Mouse (Mus musculus) frontal cortex, postnatal 25 days (tissue): Measurements from ENCODE around the gene Klhl36.

ENCODE experiments used
- DNase-seq, 2 experiments: peaks; one replicate each; pipeline ENCODE4 v3.0.0; 2022; ENCODE audit warnings: low spot score in 2 of 2

Gene Klhl36

DNA sequence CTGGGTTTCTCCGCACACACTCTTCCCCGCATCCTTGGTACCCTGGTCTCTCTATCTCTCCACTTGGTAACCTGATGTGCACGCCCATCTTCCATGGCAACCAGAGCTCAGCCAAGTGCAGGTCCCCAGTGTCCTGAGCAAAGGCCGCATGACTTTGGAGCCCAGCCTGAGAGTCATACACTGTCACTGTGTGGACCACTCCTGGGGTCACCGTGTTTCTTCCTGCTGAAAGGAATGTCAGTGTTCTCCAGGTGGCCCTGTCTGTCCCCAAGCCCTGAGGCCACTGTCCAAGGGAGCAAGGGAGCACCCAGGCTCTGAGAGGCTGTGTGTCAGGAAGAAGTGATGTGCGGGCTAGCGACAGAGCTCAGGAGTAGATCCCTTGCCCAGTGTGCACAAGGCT, 21.2 kb downstream of the Klhl36 start:
- no peak for DNase-seq

DNA sequence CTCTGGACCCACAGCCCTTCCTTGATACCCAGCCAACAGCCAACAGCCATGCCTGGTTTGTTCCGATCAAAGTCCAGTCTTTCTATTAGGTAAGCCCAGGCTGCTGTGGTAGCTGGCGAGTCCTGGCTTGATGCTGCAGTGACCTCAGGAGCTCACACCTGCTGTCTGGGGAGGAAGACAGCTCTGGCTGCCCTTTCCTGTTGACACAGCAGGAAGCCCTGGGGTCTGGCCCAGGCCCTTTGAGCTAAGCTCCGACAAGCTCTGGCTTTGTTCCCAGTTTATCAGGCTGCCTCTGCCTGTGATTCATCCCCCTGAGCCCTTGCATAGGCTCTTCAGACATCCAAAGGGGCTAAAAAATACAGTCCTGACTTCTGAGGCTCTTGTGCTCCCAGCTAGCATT, 23.5 kb downstream of the Klhl36 start:
- DNase-seq: no peak

DNA sequence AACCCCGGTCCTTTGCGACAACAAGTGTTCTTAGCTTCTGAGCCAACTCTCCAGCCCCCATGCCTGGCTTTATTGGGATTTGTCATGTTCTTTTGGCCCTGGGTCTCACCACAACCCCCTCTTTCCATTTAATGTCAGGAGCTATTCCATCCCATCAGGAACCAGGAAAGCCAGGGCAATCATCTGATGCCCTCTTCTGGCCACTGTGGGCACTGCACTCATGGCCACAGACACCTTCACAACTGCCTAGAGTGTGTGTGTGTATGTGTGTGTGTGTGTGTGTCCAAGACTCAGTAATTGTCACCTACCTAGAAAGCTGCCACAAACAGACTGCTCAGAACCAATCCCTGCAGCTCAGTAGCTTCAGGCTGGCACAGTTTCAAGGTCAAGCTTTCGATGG, 25.1 kb downstream of the Klhl36 start:
- peak in 1 of 2 experiments; percentile 12 for DNase-seq

DNA sequence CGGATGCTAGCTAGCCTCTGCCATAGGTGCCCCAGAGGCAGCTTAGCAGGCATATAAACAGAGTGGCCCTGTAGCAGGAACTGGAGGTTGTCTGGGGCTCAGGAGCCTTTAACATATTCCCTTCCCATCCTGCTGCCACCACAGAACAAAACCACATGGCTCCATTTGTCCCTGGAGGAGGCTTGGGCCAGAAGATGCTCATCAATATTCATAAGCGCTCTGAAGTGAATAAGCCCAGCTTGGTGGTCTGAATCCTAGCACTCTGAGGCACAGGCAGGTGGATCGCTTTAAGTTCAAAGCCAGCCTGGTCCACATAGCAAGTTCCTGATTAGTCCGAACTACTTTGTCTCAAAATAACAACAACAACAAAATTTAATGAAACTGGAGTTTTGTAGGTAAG, 25.9 kb downstream of the Klhl36 start:
- DNase-seq: no peak

DNA sequence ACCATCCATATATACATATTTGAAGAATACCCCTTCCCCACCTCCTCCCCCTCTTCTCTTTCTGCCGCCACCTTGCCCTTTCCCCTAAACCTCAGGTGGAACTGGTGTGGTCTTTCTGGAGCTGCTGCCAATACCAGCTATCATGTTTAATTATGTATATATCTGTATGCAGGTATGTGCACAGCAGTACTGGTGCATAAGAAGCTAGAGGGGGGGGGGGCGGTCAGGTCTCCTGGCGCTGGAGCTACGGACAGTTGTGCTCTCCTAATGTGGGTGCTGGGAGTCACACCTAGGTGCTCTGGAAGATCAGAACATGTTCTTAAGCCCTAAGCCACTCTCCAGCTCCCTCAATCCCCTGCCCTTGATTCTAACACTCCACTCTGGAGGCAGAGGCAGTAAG, 35.0 kb downstream of the Klhl36 start:
- DNase-seq: no peak

DNA sequence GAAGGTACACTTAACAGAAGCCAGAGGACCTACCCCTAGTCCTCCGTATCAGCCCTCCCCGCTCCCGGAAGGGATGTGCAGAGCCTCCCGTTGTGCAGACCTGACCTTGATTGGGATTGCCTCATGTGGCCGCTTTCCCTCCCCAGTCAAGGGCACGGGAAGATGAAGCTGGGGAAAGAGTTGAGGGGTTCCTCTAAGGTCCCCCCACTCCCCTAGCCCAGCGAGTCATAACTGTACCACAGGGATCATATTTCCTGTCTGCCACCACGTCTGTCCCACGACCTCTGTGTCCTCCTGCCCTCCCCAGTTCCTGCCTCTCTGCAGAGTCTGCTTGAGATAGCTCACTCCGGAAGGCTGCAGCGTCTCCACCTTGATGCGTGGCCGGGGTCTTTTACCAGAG, 35.9 kb downstream of the Klhl36 start:
- DNase-seq: no peak

DNA sequence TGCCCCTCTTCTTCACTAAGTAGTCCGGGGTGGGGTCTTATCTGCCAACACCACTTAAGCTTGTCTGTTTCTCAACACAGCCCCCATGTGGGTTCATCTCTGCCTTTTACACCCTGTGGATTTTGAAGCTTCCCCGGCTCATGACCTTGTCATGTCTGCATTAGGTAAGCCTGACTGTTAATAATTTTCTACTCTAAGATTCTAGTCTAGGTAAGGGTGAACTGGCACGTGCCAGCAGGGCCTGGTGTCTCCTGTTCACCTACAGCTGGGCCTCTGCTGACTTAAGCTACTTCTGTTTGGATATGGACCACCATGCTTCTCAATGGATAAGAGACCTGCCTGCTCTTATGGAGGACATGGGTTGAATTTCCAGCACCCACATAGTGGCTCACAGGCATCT, 39.3 kb downstream of the Klhl36 start:
- DNase-seq: no peak

DNA sequence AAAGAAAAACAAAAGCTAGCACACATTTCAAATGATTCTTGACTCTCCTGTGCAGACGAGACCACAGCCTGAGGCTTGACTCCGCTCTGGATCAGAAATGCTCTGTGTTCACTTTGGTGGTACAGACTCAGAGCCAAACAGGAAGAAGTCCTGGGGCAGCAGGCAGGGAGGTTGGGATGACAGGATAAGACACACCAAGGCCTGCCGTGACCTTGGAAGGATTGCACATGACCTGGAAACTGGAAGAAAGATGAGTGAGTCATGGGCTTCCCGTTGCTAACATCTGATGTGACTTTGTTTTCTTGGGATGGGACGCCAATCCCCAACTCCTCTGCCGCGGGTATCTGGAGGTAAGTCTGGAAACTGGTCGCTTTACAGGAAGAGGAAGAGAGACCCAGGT, 39.9 kb downstream of the Klhl36 start:
- no peak for DNase-seq

DNA sequence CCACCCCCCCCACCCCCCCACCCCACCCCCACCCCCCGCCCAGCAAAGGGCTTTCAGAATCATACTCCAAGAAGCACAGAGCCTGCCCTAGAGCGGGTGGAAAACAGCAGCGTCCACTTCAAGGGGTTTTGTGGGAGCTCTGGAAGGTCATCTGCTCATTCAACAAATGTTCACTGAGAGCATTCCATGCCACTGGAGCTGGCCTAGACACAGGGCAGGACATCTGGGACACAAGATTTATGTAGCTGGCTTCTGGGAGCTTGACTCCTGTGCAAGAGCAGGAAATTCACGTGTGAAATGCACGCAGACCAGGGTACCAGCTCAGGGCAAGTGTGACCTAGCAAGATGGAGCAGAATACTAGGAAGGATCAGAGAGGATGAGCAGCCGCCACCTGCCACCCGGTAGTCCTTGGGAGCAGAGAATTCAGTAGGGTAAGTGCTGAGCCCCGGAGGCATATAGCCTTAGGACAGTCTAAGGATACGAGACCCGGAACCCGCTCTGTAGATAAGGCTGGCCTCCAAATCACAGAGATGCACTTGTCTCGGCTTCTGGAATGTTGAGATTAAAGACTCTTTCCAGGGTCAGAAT, 42.4 kb downstream of the Klhl36 start:
- DNase-seq: no peak

DNA sequence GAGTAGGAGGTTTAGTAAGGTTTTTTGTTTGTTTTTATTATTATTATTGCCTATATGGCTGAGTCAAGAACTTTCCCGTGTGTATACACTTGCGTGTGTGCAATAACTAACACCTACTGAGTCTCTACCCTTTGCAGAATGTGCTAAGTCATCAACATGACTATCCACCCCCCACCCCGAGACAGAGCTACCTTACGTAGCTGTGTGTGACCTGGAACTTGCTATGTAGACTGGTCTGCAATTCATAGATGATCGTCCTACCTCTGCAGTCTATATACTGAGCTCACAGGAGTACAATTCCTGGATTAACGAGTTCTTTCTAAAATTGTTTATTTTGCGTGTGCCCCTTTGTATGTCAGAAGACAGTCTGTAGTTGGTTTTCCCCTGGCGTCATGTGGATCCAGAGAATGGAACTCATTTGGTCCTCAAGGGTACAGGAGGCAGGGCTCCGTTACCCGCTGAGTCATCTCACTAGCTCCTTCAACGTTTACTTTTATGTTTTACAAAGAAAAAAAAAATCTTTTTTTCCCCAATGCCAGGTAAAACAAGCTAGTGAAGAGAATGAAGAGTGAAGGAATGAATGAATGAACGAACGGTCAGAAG, 48.0 kb downstream of the Klhl36 start, which contains the start of gene Usp10:
Gene Usp10 (plus strand): TSS at position 417 of the 603 bp plus-strand sequence.
- DNase-seq: no peak

DNA sequence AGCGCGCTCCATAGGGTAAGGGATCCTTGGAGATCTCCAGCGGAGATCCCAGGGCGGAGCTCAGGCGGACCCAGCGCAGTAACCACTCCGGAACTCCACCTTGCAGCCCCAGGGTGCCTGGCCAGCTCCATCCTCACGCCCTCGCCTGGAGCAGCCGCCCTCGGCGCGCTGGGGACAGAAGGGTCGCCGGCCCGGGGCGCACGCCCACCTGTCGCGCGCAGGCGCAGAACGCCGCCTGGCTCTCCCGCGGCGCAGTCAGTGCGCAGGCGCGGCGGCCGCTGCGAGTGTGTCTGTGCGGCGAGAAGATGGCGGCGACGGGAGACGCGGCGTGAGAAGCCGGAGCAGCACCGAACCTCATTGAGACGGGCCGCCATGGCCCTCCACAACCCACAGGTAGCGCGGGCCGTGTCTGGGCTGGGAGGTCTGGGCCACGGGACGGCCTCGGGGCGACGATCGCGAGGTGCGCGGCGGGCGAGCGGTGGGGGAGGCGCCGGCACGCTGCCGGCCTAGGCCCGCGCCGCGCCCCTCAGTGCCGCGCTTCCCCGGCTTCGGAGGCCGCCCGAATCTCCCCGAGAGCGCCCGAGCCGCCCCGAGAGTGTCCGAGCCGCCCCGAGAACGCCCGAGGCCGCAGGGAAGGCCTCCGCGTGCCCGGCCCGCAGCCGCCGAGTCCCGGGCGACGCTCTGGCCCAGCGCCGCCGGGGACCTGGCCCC, 48.6 kb downstream of the Klhl36 start, which contains the start of gene Gm20388:
Gene Gm20388 (plus strand): TSS at position 295 of the 711 bp plus-strand sequence.
- DNase-seq: peak; percentile 89 to 90

DNA sequence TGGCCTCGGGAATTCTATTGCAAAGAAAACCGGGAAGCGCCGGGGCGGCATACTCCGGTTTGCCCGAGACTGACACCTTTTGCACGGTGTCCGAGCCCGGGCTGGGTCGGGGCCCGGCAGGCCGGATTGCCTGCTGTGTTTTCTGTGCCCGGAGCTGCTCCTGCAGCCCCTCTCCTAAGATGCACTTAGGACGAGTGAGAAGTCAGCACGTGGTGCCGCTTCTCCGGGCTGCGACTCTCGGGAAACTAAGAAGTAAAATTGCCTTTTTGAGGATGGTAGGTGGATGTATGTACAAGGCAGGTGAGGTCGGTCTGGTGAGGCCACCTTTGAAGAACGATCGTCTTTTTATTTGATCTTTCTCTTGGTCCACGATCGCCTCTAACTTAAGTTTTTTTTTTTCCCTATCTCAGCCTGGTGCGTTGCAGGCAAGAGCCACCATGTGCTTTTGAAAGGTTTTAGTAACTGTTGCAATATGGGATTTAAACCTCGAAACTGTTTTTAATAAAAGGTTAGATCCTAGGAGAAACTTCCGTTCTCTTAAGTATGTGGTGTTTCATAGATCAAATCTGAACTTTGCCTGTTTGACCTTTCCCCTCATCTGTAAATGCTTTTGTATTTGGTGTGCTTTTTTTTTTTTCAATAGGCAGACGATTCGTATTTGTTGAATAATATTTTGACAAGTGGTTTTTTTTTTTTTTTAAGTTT, 49.3 kb downstream of the Klhl36 start:
- no peak for DNase-seq

DNA sequence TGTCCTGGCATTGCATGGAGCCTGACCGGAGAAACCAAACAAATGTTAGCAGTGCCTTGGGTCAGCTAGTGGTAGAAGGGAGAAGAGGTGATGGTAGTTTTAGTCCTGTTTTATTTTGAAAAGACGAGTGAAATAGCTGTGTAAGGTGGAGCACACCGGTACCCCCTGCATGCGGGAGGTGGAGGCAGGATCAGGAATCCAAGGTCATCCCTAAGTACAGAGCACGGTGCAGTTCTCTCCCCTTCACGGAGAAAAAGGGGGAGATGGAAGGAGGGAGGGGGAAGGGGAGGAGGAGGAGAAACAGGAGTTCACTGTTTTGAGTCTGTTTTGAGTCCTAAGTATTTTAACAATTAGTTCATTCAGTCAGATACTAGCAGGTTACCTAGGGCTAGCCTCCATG, 50.6 kb downstream of the Klhl36 start:
- no peak for DNase-seq

DNA sequence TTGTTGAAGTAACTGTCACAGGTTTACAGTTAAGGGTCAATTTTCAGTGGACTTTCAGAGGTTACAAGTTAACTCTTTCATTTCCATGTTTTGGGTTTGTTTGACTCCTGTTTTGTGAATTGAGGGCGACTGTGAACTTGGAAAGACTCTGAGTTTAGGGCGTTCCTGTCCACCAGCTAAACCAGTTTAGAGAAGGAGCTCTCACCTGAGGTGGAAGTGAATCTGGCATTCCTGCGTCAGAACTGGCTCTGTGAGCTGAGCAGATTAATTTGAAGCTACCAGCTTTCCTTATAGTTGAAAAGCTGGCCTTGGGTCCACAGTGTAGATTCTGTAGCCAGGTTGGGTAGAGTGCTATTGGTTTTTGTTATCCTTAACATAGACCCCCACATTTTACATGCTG, 51.1 kb downstream of the Klhl36 start:
- DNase-seq: no peak

DNA sequence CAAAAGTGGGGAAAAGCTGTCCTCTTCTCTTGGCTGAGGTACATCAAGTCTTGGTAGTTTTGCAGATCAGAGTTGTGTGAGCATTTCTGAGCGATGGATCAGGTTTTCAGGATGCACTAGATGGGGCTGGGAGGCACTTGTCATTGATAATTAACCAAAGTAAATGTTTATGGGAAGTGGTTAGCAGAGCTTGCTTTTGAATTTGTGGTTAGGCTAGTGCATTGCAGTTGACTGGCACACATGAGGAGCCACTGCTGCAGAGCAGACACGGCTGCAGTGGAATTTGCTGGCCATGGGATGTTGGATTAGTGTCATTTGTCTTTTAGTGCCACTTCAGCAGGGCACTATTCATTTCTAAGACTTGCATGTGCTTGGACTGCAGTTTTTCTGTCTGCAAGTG, 52.1 kb downstream of the Klhl36 start:
- DNase-seq: no peak

DNA sequence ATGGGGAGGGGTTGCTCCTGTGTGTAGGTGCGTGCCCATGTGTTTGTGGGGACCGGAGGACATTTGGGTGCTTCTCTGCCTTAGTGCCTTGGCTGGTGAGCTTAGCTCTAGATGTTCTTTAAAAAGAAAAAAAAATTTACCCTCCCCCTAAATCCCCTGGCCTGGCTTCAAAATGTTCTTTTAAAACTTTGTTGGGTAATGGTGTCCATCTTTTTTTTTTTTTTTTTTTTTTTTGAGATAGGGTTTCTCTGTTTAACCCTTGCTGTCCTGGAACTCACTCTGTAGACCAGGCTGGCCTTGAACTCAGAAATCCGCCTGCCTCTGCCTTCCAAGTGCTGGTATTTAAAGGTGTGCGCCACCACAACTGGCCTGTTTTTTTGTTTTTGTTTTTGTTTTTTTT, 53.2 kb downstream of the Klhl36 start:
- DNase-seq: no peak

DNA sequence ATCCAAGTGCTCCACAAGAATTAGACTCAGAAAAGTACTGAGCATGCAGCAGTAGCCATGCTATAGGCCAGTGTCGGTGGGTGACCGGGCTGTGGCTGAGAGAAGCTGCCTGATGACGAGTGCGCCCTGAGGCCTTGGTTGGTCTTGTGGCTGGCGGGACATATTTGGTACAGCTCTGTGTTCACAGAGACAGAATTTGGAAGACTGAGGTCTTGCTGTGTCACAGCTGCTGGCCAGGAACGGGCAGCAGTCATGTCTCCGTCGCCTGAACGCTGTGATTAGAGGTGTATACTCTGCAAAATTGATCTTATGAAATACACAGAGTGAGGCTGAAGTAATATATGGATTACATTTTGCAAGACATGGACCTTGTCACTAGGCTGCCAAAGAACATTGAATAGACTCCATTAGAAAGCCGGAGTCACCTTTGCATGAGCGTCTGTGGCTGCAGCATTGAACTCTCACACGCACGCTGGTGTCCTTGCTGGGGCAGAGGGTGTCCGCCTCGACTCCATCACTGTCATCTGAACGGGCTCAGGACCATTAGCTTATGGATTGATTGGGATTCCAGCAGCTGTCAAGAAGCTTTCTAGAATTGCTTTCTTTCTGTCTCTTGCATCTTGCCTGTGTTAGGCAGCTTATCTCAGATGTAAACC, 54.3 kb downstream of the Klhl36 start:
- DNase-seq: no peak

DNA sequence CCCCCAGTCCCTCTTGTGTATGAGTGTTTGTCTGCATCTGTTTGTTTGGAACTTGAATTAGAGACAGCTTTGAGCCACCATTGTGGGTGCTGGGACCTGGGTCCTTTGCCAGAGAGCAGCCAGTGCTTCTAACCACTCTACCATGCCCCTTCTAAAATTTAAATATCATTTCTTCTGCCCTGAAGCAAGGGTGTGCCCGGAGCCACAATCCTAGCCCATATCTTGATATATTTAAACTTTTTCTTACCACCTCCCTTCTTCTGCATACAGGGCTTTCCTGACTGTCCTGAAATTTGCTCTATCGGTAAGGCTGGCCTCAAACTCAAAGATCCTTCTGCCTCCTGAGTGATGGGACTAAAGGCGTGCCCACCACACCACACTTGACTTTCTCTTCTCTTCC, 55.3 kb downstream of the Klhl36 start:
- no peak for DNase-seq

DNA sequence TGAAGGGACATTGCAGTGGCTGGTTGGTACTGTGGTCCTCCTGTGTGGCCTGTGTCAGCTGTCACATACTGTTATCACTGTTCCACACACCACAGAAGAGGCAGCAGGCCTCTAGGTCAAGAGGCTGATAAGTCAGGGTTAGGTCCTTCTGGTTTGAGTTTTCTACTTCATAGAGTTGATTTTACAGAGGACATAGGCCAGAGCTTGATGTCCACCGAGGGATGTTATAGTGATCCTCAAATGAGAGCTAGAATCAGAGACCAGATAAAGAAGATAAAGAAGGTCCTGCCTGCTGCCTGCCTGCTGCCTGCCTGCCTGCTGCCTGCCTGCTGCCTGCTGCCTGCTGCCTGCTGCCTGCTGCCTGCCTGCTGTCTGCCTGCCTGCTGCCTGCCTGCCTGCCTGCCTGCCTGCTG, 56.1 kb downstream of the Klhl36 start:
- DNase-seq: no peak

DNA sequence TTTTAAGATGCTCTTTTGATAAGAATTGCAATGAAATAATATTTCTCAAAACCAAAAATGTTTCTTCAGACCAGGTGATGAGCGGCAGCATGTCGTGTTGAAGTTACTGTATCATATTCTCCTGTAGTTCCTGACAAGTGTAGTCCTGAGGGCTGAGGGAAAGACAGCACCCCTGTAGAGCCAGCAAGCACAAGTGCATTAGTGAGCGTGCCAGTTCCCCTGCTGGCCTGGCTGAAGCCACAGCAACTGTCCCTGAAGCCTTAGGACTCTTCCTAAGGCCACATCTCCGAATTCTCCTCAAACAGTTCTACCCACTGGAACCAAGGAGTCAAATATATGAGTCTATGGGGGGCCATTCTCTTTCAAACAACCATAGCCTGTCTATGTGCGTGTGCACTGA, 61.2 kb downstream of the Klhl36 start:
- no peak for DNase-seq

DNA sequence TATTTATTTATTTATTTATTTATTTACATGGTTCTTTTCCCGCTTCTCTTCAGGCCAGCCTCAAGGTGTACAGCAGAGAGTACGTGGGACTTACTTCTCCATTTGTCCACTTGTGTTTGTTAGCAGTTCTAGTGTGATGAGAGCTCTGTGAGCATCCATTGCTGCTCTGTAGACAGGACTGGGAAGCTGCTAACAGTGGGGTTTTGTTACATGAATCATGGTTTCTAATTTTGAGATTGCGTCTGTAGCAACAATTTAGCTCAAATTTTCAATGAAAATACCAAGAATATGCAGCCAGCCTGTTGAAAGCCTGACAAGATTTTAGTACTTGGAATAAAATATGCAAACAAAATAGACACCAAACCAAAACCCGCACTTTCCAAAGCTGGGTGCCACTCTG, 63.4 kb downstream of the Klhl36 start:
- no peak for DNase-seq

DNA sequence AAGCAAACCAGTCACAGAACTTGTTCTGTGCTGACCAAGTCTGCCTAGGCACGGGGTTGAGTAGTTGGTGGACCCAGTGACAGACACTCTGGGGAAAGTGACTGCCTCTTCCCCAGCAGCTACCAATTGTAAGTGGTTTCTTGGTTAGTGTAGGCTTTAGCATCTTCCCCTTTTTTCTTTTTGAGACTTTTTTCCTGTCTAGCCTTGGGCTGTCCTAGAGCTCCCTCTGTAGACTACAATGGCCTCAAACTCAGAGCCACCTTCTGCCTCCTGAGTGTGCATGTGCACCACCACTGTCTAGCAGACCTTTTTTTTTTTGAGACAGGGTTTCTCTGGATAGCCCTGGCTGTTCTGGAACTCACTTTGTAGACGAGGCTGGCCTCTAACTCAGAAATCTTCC, 64.4 kb downstream of the Klhl36 start:
- no peak for DNase-seq
